Mouse (Mus musculus) testis, adult 2 months (tissue): ENCODE results near the gene C1ra. TPM values are rescaled to one million over a fixed set of nuclear protein-coding genes. Genes with fewer than 3 reads are reported as not detected.
"Not testable (repeated sequence)": the region's sequence is repeated elsewhere in the genome, so short reads cannot be mapped to it uniquely, and the experiment has no call there.

Experiments
- H3K27ac ChIP-seq: fragments of 200-500 bp; 2 replicates; pipeline ENCODE4 v1.5.1; 2012; ENCODE audit warnings: low read depth, low read length; ENCODE audit not compliant: control insufficient read depth, insufficient read depth
- H3K27me3 ChIP-seq: fragments of 200-500 bp; 2 replicates; pipeline ENCODE4 v1.6.1; 2012; ENCODE audit warnings: mild to moderate bottlenecking, low read length, moderate library complexity; ENCODE audit not compliant: control insufficient read depth, insufficient read depth
- H3K36me3 ChIP-seq: fragments of 200-500 bp; 2 replicates; pipeline ENCODE4 v1.6.1; 2012; ENCODE audit warnings: mild to moderate bottlenecking, low read length; ENCODE audit not compliant: control insufficient read depth, insufficient read depth
- H3K4me1 ChIP-seq: fragments of 200-500 bp; 2 replicates; pipeline ENCODE4 v1.6.1; 2012; ENCODE audit warnings: low read length; ENCODE audit not compliant: control insufficient read depth, insufficient read depth
- H3K4me3 ChIP-seq: fragments of 200-500 bp; 2 replicates; pipeline ENCODE4 v1.5.1; 2012; ENCODE audit warnings: low read depth, mild to moderate bottlenecking, low read length, moderate library complexity, mixed read lengths; ENCODE audit not compliant: control insufficient read depth
- CTCF ChIP-seq: fragments of 200-500 bp; IDR thresholded peaks from 2 replicates; pipeline ENCODE4 v1.5.1; 2012; ENCODE audit warnings: low read depth, mild to moderate bottlenecking, inconsistent platforms, low read length, moderate library complexity; ENCODE audit not compliant: control insufficient read depth, insufficient read depth, insufficient replicate concordance
- POLR2A ChIP-seq: fragments of 200-500 bp; IDR thresholded peaks from 2 replicates; pipeline ENCODE4 v1.6.1; 2012; ENCODE audit warnings: low read depth, mild to moderate bottlenecking, inconsistent platforms, low read length, moderate library complexity; ENCODE audit not compliant: control insufficient read depth
- polyA plus RNA-seq: library from polyadenylated mRNA; depleted of rRNA; stranded (reverse); fragments of >200 nt; gene quantifications from 2 replicates; pipeline ENCODE4 v1.2.3, GENCODE M21; 2012; rRNA removed

The C1ra gene
- 4.3 and 5.5 TPM in 2 replicates for polyA plus RNA-seq

GRCm38 (mm10) chr6:124512355-124512836 lies at the start of gene C1ra:
Gene C1ra, plus strand, starts transcription at chr6:124512405.
- peak within 1 kb of the TSS; percentile 62 for H3K4me3 ChIP-seq
- H3K27ac ChIP-seq, result peak within 1 kb of the TSS; percentile 42; the same call in 1 of the 2 replicates
- H3K27me3 ChIP-seq, result no peaks in the 10 kb centered on the region
- no peaks in the 10 kb centered on the region; the same call in 1 of the 2 replicates for H3K4me1 ChIP-seq
- no peaks in the 10 kb centered on the region for H3K36me3 ChIP-seq
- TF ChIP-seq CTCF, result peak; percentile 6; the same call in 1 of the 2 replicates
- no peak for TF ChIP-seq POLR2A

DNA sequence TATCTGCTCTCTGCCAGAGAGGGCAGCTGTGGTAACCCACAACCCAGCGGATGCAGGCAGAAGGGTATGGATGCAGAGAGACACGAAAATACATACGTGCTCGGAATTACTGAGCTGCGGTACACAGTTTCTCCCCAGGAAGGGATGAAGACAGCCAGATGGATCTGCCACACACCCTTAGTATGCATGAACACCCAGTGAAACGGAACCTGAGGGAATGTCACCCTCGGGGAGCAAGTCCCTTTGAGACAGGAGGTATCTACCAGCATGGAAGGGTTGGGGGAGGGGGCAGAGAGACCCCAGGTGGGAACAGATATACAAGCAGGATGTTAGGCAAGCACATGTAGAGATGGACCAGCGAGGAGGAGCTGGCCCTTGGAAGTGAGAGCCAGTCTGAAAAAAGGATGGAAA lies 48.3 kb upstream of the C1ra start:
- H3K36me3 ChIP-seq, result no peaks in the 10 kb centered on the region

DNA sequence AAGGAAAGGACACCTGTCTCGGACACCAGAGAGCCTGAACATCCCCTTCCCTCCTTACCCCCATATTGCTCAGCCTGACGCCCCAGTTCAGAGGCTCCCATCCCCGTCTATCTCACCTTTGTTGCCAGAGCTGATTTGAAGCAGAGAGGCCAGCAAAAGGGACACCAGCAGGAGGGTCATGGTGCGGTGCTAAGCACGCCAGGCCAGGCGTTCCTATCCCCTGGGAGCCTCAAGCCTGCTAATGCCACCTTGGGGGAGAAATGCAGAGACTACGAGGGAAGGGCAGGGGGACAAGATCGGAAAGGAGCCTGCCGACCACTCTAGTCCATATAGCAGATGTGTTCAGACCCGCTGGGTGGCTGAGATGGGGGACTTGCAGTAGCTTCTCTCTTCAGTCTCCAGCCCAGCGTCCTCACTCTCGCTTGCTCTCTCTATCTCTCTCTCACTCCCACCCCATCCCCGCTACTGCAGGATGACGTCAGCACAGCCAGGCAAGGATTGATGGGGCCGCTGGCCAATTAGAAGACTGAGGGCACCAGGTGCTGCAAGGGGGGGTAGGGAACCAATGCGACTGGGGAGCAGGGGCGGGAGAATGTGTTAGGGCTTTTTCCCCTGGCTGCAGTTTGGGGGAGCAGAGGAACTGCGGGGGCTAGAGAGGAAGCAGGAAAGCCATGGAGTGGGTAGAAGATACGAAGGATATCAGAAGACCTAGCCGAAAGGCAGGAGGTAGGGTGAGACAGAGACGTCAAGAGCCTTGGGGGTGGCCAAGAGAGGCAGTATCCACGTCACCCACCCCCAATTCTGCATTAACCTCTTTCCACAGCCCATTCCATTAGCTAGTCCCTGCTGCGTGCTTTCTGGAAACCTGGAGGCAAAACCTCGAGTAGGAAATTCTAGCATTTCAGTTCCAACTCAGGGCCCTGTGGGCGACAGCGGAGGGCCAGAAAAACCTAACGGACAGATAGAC lies 47.6 kb upstream of the C1ra start, which contains the start of gene Clstn3:
Gene Clstn3 (minus strand): TSS at position 490 of the 967 bp plus-strand sequence.
- no peak within 1 kb of the TSS for H3K27ac ChIP-seq

More for the DNA sequence above, 48.3 kb upstream of the C1ra start:
- H3K4me3 ChIP-seq, result no peak overlapping the region
- H3K27me3 ChIP-seq, result no peaks in the 10 kb centered on the region
- no peak overlapping the region for H3K27ac ChIP-seq
- peaks cover 11% of the 10 kb centered on the region for H3K4me1 ChIP-seq
- TF ChIP-seq CTCF (no peak), POLR2A (no peak)

DNA sequence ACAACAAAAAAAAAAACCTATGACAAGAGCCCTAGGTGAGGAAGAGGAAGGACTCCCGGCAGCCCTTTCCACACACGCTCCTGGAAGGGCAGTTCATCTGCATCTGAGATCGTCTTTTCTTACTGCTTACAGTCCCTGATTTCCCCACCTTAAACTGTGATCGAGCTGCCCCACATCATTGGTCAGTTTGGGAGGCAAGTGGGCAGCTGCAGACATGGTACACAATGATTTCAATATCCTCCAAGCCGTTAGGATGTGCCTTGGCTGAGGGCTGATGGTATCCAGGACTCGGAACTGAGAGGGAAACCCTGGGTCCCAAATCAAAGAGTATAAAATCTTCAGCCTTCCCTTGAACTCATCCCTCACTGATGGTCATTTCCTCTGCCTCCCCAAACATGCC lies 46.9 kb upstream of the C1ra start:
- TF ChIP-seq CTCF (no peak), POLR2A (no peak)
- H3K36me3 ChIP-seq, result no peaks in the 10 kb centered on the region

More for the DNA sequence above, 47.6 kb upstream of the C1ra start, which contains the start of gene Clstn3:
- Histone ChIP-seq H3K36me3 (no peaks in the 10 kb centered on the region), H3K4me1 (peaks cover 11% of the 10 kb centered on the region), H3K4me3 (no peak within 1 kb of the TSS; the same call in 1 of the 2 replicates), H3K27me3 (no peaks in the 10 kb centered on the region)
- TF ChIP-seq POLR2A (no peak), CTCF (no peak)

DNA sequence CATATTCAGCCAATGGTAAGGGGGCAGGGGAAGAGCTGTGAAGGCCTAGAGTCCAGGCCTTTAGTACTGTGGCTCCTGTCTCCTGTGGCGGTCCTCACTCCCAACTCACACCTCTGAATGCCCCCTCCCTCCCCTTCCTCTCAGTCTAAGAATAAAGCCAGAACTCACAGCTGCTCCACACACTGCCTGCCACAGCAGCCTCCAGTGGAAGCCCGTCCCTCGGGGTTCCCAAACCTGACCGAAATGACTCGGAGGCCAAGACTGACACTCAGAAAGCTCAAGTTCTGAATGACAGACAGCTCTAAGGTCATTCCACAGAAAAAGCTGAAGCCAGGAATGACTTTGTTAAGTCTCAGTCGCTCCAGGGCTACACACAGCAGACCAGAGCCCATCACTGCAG lies 46.5 kb upstream of the C1ra start:
- H3K4me3 ChIP-seq, result no peak overlapping the region
- H3K27me3 ChIP-seq, result no peaks in the 10 kb centered on the region
- TF ChIP-seq CTCF, result no peak
- no peak for TF ChIP-seq POLR2A
- H3K4me1 ChIP-seq, result peaks cover 11% of the 10 kb centered on the region
- H3K36me3 ChIP-seq, result no peaks in the 10 kb centered on the region
- H3K27ac ChIP-seq, result no peak overlapping the region

More for the DNA sequence above, 46.9 kb upstream of the C1ra start:
- Histone ChIP-seq H3K27me3 (no peaks in the 10 kb centered on the region), H3K4me3 (no peak overlapping the region), H3K27ac (no peak overlapping the region), H3K4me1 (peaks cover 11% of the 10 kb centered on the region)

- Histone ChIP-seq H3K27ac (peak overlapping the region; percentile 71), H3K36me3 (no peaks in the 10 kb centered on the region), H3K27me3 (no peaks in the 10 kb centered on the region), H3K4me1 (no peaks in the 10 kb centered on the region), H3K4me3 (no peak overlapping the region)
- TF ChIP-seq CTCF (no peak), POLR2A (no peak)
Measured at GRCm38 (mm10) chr6:124471121-124471520, 41.1 kb upstream of the C1ra start.

- peak overlapping the region; percentile 71 for H3K27ac ChIP-seq
- H3K4me1 ChIP-seq, H3K36me3 ChIP-seq, H3K27me3 ChIP-seq, H3K4me3 ChIP-seq: not testable (repeated sequence)
Measured at GRCm38 (mm10) chr6:124471783-124472638, 40.2 kb upstream of the C1ra start.
